Mouse (Mus musculus): Measurements from ENCODE around the gene Prf1.

GRCm38 (mm10) chr10:61312754-61313153 is 15.1 kb downstream of the Prf1 start:
- TF ChIP-seq EP300 (IDR thresholded peaks at IDR 0.05; ENCODE audit: insufficient read depth, low read depth, low read length) (no peak), POLR2A (IDR thresholded peaks at IDR 0.05; ENCODE audit: insufficient read depth, low read length) (no peak)
